Mouse (Mus musculus) neutrophil, adult 83 days (primary cell): ENCODE measurements around the gene Gm8879. TPM values are rescaled to one million over a fixed set of nuclear protein-coding genes. Genes with fewer than 3 reads are reported as not detected.

Source experiments
- total RNA-seq, 2 experiments: library from RNA; stranded (reverse); gene quantifications; one replicate each; pipeline ENCODE4 v1.2.4; 2023

The Gm8879 gene
- total RNA-seq: not detected

GRCm38 (mm10) chr5:11127334-11127733 lies at the start of gene Gm8879:
Gm8879 (plus strand) TSS chr5:11127634.

Other genes starting within 250 kb of the Gm8879 start
- not detected for gene Gm8871, start 179.8 kb upstream of the Gm8879 start, total RNA-seq
- not detected for gene Gm8857, start 179.8 kb upstream of the Gm8879 start, total RNA-seq
- not detected for gene Gm5861, start 55.4 kb downstream of the Gm8879 start, total RNA-seq
- not detected for gene Gm8890, start 128.4 kb downstream of the Gm8879 start, total RNA-seq
- gene Speer1, start 213.9 kb downstream of the Gm8879 start, total RNA-seq: not detected